Mouse (Mus musculus) skeletal muscle tissue, adult 2 months (tissue): ENCODE data around the gene Olfr125.

Experiments
- DNase-seq: peaks from one replicate; pipeline ENCODE4 v3.0.0-alpha.2; 2012; ENCODE audit warnings: low read depth, low spot score

The Olfr125 gene

GRCm38 (mm10) chr17:37832649-37833048 lies at the start of gene Olfr125:
Gene Olfr125, plus strand, starts transcription at chr17:37832949.
- no peak for DNase-seq

- no peak for DNase-seq
These were observed 39.5 kb upstream of the Olfr125 start, which contains the start of gene Olfr123 for GRCm38 (mm10) chr17:37793229-37793628. Gene Olfr123, plus strand, starts transcription at chr17:37793529.

GRCm38 (mm10) chr17:37799588-37799987 lies 33.2 kb upstream of the Olfr125 start, which contains the start of gene Olfr124:
Gene Olfr124, plus strand, starts transcription at chr17:37799888.
- no peak for DNase-seq

GRCm38 (mm10) chr17:37847183-37847582 lies 14.4 kb downstream of the Olfr125 start, which contains the start of gene Olfr126:
Gene Olfr126, plus strand, starts transcription at chr17:37847483.
- no peak for DNase-seq

- no peak for DNase-seq
These were observed 31.2 kb downstream of the Olfr125 start for GRCm38 (mm10) chr17:37863901-37864300.

GRCm38 (mm10) chr17:37869676-37870205 lies 37.0 kb downstream of the Olfr125 start:
- DNase-seq = no peak

- DNase-seq = no peak
These were observed 41.1 kb downstream of the Olfr125 start for GRCm38 (mm10) chr17:37873830-37874229.
